Mouse (Mus musculus) lung, adult 2 months (tissue): ENCODE results near the gene Iqce.

ENCODE experiments used
- CTCF ChIP-seq: fragments of 200-500 bp; IDR thresholded peaks from 2 replicates; pipeline ENCODE4 v1.5.1; 2011; ENCODE audit warnings: mild to moderate bottlenecking, low read length, control low read depth; ENCODE audit not compliant: insufficient read depth
- POLR2A ChIP-seq: fragments of 200-500 bp; IDR thresholded peaks from 2 replicates; pipeline ENCODE4 v1.6.1; 2011; ENCODE audit warnings: low read depth, mild to moderate bottlenecking, control low read depth, low read length, borderline replicate concordance; ENCODE audit errors: extremely low read depth

GRCm38 (mm10) chr5:140649881-140650414, 52.2 kb downstream of the Iqce start:
- TF ChIP-seq POLR2A, result no peak
- no peak for TF ChIP-seq CTCF
